Mouse (Mus musculus) kidney, embryonic 15.5 days (tissue): Measurements from ENCODE around the gene Iqca. TPM values are rescaled to one million over a fixed set of nuclear protein-coding genes. Genes with fewer than 3 reads are reported as not detected.

ENCODE experiments used
- ATAC-seq: fragments of 200-750 bp; cut with Nextera tagmentation; replicated peaks from 2 replicates; pipeline ENCODE4 v1.8.0; 2017; ENCODE audit warnings: moderate TSS enrichment; ENCODE audit not compliant: low FRiP score
- H3K27ac ChIP-seq: fragments of 300-500 bp; sonication (generic); 2 replicates; pipeline ENCODE4 v1.5.1; 2015; ENCODE audit warnings: mild to moderate bottlenecking, inconsistent platforms
- H3K27me3 ChIP-seq: fragments of 300-500 bp; sonication (generic); 2 replicates; pipeline ENCODE4 v1.6.1; 2015; ENCODE audit warnings: inconsistent platforms
- H3K36me3 ChIP-seq: fragments of 300-500 bp; sonication (generic); 2 replicates; pipeline ENCODE4 v1.6.1; 2015; ENCODE audit warnings: inconsistent platforms
- H3K4me1 ChIP-seq: fragments of 300-500 bp; sonication (generic); 2 replicates; pipeline ENCODE4 v1.6.1; 2015; ENCODE audit warnings: inconsistent platforms
- H3K4me2 ChIP-seq: fragments of 300-500 bp; sonication (generic); 2 replicates; pipeline ENCODE4 v1.6.1; 2015; ENCODE audit warnings: moderate library complexity, mild to moderate bottlenecking, inconsistent platforms
- H3K4me3 ChIP-seq: fragments of 300-500 bp; sonication (generic); replicated peaks from 2 replicates; pipeline ENCODE4 v1.5.1; 2015; ENCODE audit warnings: mild to moderate bottlenecking, inconsistent platforms
- H3K9ac ChIP-seq: fragments of 300-500 bp; sonication (generic); 2 replicates; pipeline ENCODE4 v1.6.1; 2015; ENCODE audit warnings: mild to moderate bottlenecking, inconsistent platforms
- H3K9me3 ChIP-seq: fragments of 300-500 bp; sonication (generic); replicated peaks from 2 replicates; pipeline ENCODE4 v1.6.1; 2016; ENCODE audit warnings: inconsistent platforms
- WGBS: fragments of 180-500 bp; shearing (Covaris S2); methylation state at CpG from one replicate; pipeline ENCODE4 v1.1.7; 2015; ENCODE audit warnings: mixed read lengths; 5-methylcytosine and 5-hydroxymethylcytosine counted together
- polyA plus RNA-seq: library from polyadenylated mRNA; unstranded; fragments of >200 nt; fragmentation: Nextera tagmentation; extraction: Ambion mirVana; gene quantifications from 2 replicates; pipeline ENCODE4 v1.2.1, GENCODE M21; 2015

The Iqca gene
- polyA plus RNA-seq, 1 experiment from 2014 or later = 0.14 TPM

DNA sequence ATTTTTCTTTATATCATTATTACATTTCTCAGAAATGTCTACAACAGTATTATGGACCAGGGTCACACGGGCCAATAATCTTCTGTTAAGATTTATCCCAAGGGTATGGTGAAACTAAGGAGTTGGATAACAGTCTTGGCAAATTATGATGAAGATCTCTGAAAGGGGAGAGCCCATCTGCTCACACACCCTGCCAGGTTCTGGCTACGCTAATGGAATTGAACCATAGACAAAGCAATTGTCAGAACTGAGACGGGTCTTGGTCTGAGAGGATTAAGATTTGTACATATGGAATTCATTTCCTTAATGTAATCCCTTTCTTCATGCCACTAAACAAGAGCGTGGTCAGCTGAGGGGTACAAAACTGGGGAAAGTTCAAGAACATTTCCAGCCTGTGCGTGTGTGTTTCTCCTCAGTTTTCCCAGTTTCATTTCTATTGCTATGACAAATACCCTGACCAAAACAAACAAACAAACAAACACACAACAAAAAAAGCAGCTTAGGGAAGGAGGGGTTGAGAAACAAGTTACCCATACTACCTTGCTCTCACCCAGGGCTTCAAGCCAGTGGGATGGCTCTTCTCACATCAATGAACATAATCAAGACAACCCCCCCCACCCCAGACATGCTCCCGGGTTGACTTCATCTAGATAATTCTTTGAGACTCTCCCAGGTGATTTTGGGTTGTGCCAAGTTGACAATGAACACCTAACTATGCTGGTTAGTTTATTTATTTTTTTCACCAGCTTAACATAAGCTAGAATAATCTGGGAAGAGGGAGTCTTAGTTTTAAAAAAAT lies 64.8 kb downstream of the Iqca start:
- no peak overlapping the region for H3K4me2 ChIP-seq
- no peak overlapping the region for H3K27ac ChIP-seq
- no peaks in the 10 kb centered on the region for H3K9me3 ChIP-seq
- H3K4me3 ChIP-seq = no peak overlapping the region
- H3K27me3 ChIP-seq = no peaks in the 10 kb centered on the region
- H3K4me1 ChIP-seq = no peaks in the 10 kb centered on the region
- WGBS = 82% methylated on average over 6 of the region's 6 CpGs
- H3K9ac ChIP-seq = no peak overlapping the region
- no peaks in the 10 kb centered on the region for H3K36me3 ChIP-seq
- ATAC-seq = no peak

DNA sequence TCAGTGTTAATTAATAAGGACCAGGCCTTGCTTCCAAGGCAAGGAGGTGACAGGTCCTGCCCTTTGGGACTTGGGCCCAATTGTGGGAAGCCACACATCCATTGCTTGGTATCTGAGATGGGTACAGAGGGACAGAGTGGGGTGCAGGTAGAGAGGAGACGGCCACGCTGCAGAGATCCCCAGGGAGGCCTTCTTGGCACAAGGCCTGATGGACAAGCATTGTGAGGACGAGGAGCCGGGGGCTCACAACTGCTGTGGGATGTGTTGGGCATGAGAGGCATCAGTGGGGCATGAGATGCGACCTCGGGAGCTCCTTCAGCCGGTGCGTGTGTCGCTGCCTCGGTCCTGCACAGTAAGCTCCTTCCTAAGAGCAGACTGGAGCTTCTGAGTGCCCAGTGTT lies 66.7 kb downstream of the Iqca start:
- no peak overlapping the region for H3K27ac ChIP-seq
- no peak overlapping the region for H3K4me3 ChIP-seq
- no peak overlapping the region for H3K4me2 ChIP-seq
- H3K27me3 ChIP-seq = no peaks in the 10 kb centered on the region
- no peaks in the 10 kb centered on the region for H3K36me3 ChIP-seq
- no peaks in the 10 kb centered on the region for H3K9me3 ChIP-seq
- H3K9ac ChIP-seq = no peak overlapping the region
- ATAC-seq = no peak
- 80% methylated on average over 10 of the region's 10 CpGs for WGBS
- H3K4me1 ChIP-seq = no peaks in the 10 kb centered on the region

DNA sequence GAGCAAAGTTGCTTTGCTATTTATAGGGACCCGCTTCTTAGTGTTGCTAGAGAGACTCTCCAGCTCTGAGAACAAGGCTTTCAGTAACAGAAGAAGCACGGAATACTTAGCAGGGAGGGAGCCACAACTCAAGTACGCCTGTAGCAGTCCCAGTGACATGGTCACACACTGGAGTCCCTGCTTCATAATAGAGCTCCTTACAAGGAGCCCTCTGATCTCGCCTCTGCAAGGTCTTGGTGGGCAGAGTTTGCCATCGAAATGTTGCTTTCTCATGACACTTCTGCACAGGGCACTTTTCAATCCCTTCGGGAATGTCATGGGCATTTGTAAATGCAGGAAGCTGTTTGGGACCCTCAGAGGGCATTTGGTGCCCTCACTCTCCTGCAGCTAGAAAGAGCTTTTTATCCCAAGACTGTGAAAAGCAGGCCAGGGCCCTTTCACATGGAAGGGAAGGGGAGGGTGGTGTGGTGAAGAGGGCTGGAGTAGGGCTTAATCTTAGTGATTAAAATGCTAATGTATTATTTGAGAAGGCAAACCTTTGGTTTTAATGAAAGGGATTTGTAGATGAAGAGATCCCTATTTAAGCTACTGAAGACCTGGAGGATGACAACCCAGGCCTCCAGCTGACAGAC lies 67.6 kb downstream of the Iqca start:
- H3K9ac ChIP-seq = no peak overlapping the region
- no peak overlapping the region for H3K4me3 ChIP-seq
- no peak overlapping the region for H3K4me2 ChIP-seq
- no peaks in the 10 kb centered on the region for H3K36me3 ChIP-seq
- no peaks in the 10 kb centered on the region for H3K4me1 ChIP-seq
- ATAC-seq = no peak
- H3K27me3 ChIP-seq = no peaks in the 10 kb centered on the region
- H3K27ac ChIP-seq = no peak overlapping the region
- WGBS = 62% methylated on average over 6 of the region's 6 CpGs
- H3K9me3 ChIP-seq = no peaks in the 10 kb centered on the region

DNA sequence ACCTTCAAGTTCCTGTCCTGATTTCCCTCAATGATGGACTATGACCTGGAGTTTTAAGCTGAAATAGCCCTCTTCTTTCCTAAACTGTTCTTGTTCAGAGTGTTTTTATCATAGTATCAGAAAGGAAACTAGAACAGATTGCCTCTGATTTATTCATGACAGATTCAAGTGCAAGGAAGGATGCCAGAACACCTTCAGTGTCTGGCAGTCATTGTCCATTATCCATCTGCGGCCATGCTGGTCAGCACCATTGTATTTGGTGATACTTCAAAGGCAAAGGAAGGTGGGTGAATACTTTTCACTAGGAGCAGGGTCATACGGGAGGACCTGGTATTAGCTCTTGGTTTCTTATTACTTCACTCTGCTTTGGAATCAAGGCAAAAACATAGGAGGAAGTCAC lies 76.9 kb downstream of the Iqca start:
- Histone ChIP-seq H3K4me1 (no peaks in the 10 kb centered on the region), H3K9me3 (no peaks in the 10 kb centered on the region), H3K36me3 (no peaks in the 10 kb centered on the region), H3K4me2 (no peak overlapping the region), H3K9ac (no peak overlapping the region), H3K4me3 (no peak overlapping the region), H3K27ac (no peak overlapping the region), H3K27me3 (peaks cover 3% of the 10 kb centered on the region; the same call in 1 of the 2 replicates)
- no peak for ATAC-seq
- 81% methylated on average over 2 of the region's 2 CpGs for WGBS

DNA sequence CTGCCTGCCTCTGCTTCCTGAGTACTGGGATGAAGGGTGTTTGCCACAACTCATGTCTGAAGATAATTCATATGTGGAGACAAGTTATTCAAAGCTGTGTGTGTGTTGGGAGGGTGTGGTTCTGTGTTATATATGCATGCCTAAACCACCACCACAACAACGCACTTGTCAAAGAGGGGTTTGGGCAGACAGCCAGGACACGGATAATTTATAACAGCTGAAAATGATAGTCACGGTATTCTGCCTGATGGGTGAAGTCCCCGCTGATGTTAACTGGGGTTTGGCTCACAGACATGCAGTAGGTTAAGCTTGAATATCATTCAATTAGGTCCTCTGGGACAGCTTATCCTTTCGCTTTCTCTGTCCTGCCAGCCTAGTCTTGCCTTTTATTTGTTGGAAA lies 78.4 kb downstream of the Iqca start:
- H3K4me1 ChIP-seq = no peaks in the 10 kb centered on the region
- peaks cover 7% of the 10 kb centered on the region; the same call in 1 of the 2 replicates for H3K27me3 ChIP-seq
- no peak overlapping the region for H3K4me2 ChIP-seq
- no peaks in the 10 kb centered on the region for H3K36me3 ChIP-seq
- ATAC-seq = no peak
- H3K27ac ChIP-seq = no peak overlapping the region
- no peaks in the 10 kb centered on the region for H3K9me3 ChIP-seq
- 67% methylated on average over 5 of the region's 5 CpGs for WGBS
- H3K4me3 ChIP-seq = no peak overlapping the region
- H3K9ac ChIP-seq = no peak overlapping the region

DNA sequence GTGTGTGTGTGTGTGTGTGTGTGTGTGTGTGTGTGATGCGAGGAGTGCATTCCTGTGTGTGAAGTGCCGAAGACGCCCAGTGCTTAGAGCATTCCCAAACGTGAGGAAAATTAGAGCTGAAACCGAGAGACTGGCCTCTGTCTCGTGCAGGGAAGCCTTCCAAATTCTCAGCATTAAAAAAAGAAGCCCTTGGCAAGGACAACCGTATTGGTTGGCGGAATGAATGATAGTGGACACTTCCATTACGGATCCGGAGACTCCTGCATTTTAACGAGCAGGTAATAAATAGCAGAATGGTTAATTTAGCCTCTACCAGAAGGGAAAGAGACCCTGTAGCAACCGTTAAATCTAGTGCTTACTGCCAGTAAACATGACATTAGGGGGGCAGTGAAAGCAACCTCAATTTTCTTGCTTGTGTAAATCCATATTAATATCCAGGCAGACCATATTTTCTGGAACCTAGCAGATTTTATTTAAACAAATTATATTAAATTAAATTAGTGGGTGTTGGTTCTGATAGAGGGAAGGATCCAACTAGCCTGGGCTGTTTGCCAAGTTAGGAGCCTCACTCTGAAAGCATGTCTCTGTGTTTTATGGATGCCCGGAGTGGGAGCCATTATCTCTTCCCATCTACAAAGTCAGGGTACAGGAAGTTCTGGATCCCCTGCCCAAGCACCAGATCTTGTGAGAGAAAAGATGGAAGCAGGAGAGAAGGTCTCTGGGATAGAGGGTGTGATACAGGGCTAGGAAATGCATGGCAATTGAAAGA lies 81.2 kb downstream of the Iqca start:
- WGBS = 64% methylated on average over 13 of the region's 13 CpGs
- H3K27me3 ChIP-seq = peaks cover 4% of the 10 kb centered on the region; the same call in 1 of the 2 replicates
- H3K9ac ChIP-seq = no peak overlapping the region
- no peak for ATAC-seq
- H3K27ac ChIP-seq = no peak overlapping the region
- H3K4me1 ChIP-seq = no peaks in the 10 kb centered on the region
- H3K36me3 ChIP-seq = no peaks in the 10 kb centered on the region
- H3K4me3 ChIP-seq = no peak overlapping the region
- no peaks in the 10 kb centered on the region for H3K9me3 ChIP-seq
- no peak overlapping the region for H3K4me2 ChIP-seq

DNA sequence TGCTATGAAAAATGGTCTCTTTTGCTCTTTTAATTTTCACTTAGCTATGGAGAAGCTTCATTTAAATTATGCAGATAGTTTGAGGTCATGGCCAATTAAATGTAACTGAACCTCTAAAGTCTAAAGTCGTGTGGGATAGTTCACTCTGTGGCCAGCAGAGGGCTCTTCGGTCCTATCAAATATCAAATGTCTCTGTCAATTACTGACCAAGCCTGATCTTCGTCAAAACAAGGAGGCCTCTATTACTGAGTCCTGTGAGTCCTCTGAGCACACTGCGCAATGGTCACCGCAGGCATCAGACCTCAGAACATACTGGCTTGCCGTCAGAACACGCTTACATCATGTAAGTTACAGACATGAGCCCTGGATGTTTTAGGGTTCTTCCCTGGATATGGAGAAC lies 92.6 kb downstream of the Iqca start:
- 21% methylated on average over 7 of the region's 7 CpGs for WGBS
- Histone ChIP-seq H3K4me3 (no peak overlapping the region), H3K27me3 (peaks cover 22% of the 10 kb centered on the region), H3K4me1 (0 out of 2 replicates have a peak, but pooled peaks cover 5% of the 10 kb centered on the region), H3K27ac (no peak overlapping the region), H3K4me2 (no peak overlapping the region), H3K36me3 (no peaks in the 10 kb centered on the region), H3K9me3 (no peaks in the 10 kb centered on the region), H3K9ac (no peak overlapping the region)
- ATAC-seq = 0 out of 2 replicates have a peak, but pooled peaks have one; percentile 64

DNA sequence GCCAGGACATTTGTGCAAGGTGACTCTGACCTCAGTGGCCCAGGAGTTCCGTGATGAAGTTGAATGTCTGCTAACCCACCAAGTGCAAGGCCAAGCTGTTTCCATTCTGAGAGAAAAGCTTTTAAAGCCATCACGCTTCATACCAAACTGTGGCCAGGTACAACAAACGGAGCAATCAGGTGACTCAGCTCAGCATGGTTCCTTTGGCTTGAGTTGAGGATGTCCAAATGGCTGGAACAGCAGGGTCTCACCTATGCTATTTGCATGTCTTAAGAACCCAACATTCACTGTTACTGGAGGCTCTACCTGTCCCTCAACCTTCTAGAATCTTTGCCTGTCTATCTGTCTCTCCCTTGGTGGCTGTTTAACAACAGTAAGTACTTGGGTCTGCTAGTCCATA lies 93.1 kb downstream of the Iqca start:
- no peak overlapping the region for H3K4me2 ChIP-seq
- H3K4me1 ChIP-seq = 0 out of 2 replicates have a peak, but pooled peaks cover 5% of the 10 kb centered on the region
- H3K27me3 ChIP-seq = peaks cover 20% of the 10 kb centered on the region
- WGBS = 77% methylated on average over 3 of the region's 3 CpGs
- no peak overlapping the region for H3K4me3 ChIP-seq
- no peak overlapping the region for H3K27ac ChIP-seq
- H3K36me3 ChIP-seq = no peaks in the 10 kb centered on the region
- H3K9me3 ChIP-seq = no peaks in the 10 kb centered on the region
- ATAC-seq = no peak
- no peak overlapping the region for H3K9ac ChIP-seq

DNA sequence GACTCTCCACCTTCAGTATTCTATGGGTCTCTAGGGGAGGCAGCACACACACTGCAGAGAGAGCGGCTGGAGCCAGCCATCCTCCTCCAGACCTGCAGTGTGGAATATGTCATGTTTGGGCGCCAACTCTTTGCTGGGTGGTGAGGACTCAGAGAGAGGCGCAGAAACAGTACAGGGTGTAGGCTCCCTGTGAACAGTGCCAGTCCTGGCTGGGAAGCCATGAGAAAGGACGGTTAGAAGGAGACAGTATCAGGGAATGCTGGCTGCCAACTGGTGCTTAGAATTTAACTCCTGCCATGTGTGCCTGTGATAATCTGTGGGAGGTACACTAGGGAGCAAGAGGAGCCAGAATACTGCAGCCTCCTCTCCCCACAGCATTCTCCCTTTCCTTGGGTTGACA lies 98.2 kb downstream of the Iqca start:
- ATAC-seq = no peak

DNA sequence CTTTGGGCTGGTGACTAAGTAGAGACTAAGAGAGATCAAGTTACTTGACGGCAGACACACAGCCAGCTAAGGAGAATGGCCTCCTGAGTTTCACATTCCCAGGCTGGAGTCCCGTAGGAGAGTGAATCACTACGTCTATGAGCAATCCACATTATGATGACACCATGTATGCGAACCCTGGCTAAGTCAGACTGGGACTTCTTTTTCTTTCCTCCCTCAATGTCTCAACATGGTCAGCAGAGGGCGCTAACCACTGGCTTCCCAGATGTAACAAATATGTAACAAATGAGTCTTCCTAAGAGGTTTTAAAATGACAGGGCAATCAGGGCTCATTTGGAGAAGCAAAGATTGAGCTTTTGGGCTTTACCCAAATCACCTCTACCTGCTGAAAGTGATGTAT lies 101.9 kb downstream of the Iqca start:
- 13% methylated on average over 5 of the region's 5 CpGs for WGBS
- H3K36me3 ChIP-seq = no peaks in the 10 kb centered on the region
- H3K27me3 ChIP-seq = peaks cover 31% of the 10 kb centered on the region
- H3K27ac ChIP-seq = no peak overlapping the region
- H3K4me3 ChIP-seq = no peak overlapping the region
- no peak for ATAC-seq
- no peak overlapping the region for H3K9ac ChIP-seq
- no peaks in the 10 kb centered on the region for H3K9me3 ChIP-seq
- H3K4me1 ChIP-seq = peaks cover 31% of the 10 kb centered on the region
- no peak overlapping the region for H3K4me2 ChIP-seq

More for the DNA sequence above, 98.2 kb downstream of the Iqca start:
- H3K36me3 ChIP-seq = no peaks in the 10 kb centered on the region
- no peak overlapping the region for H3K27ac ChIP-seq
- H3K4me3 ChIP-seq = no peak overlapping the region
- H3K9me3 ChIP-seq = no peaks in the 10 kb centered on the region
- no peak overlapping the region for H3K4me2 ChIP-seq
- peaks cover 27% of the 10 kb centered on the region for H3K4me1 ChIP-seq
- 77% methylated on average over 4 of the region's 4 CpGs for WGBS
- H3K9ac ChIP-seq = no peak overlapping the region
- H3K27me3 ChIP-seq = peaks cover 21% of the 10 kb centered on the region

DNA sequence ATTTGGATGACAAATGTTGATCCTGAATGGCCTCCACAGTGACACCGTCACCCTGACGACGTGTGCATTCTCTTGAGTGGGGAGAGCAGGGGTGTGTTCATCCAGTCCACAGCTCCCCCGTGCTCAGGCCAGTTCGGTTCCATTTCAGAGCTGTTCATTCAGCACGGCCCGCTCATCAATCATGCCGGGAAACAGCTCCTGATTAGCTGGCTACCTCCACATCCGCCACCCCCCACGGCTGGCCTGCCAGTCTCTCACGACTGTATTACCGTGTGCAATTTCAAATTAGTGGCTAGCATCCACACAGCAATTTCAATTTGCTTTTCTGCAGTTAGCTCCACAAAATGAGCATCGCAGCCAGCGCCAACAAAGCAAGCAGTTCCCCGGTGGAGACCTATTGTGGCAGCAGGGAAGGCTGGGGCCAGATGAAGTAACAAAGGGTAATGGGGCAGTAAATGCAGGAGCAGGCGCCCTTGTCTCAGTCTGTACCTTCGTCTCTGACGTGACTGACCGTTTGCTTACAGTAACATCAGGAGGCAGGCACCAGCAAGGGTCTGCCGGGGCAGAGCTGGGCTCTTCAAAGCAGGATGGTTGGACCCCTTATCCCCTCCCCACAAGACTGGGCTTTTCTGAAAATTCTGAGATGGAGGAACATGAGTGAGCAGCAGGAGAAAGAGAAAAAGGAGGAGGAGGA lies 103.0 kb downstream of the Iqca start:
- H3K27me3 ChIP-seq = peaks cover 31% of the 10 kb centered on the region
- 0 out of 2 replicates have a peak overlapping the region, but pooled peaks have one; percentile 1 for H3K4me3 ChIP-seq
- H3K27ac ChIP-seq = no peak overlapping the region; the same call in 1 of the 2 replicates
- ATAC-seq = no peak; the same call in 1 of the 2 replicates
- no peaks in the 10 kb centered on the region for H3K36me3 ChIP-seq
- H3K4me2 ChIP-seq = peak overlapping the region; percentile 31
- no peaks in the 10 kb centered on the region for H3K9me3 ChIP-seq
- WGBS = 12% methylated on average over 20 of the region's 20 CpGs
- peaks cover 31% of the 10 kb centered on the region for H3K4me1 ChIP-seq
- no peak overlapping the region for H3K9ac ChIP-seq
